Mouse (Mus musculus) midbrain, embryonic 15.5 days (tissue): ENCODE results near the gene Pgap3. TPM values are rescaled to one million over a fixed set of nuclear protein-coding genes. Genes with fewer than 3 reads are reported as not detected.
A peak's percentile ranks its signal among the peaks of the same experiment; 100 is the strongest.

Experiments
- ATAC-seq: fragments of 200-750 bp; cut with Nextera tagmentation; replicated peaks from 2 replicates; pipeline ENCODE4 v1.8.0; 2017; ENCODE audit warnings: moderate TSS enrichment
- H3K27ac ChIP-seq: fragments of 300-500 bp; sonication (generic); 2 replicates; pipeline ENCODE4 v1.5.1; 2015; ENCODE audit warnings: mild to moderate bottlenecking, inconsistent platforms
- H3K27me3 ChIP-seq: fragments of 300-500 bp; sonication (generic); replicated peaks from 2 replicates; pipeline ENCODE4 v1.6.1; 2015; ENCODE audit warnings: inconsistent platforms
- H3K36me3 ChIP-seq: fragments of 300-500 bp; sonication (generic); replicated peaks from 2 replicates; pipeline ENCODE4 v1.6.1; 2015; ENCODE audit warnings: inconsistent platforms
- H3K4me1 ChIP-seq: fragments of 300-500 bp; sonication (generic); 2 replicates; pipeline ENCODE4 v1.6.1; 2015; ENCODE audit warnings: inconsistent platforms
- H3K4me2 ChIP-seq: fragments of 300-500 bp; sonication (generic); 2 replicates; pipeline ENCODE4 v1.6.1; 2015; ENCODE audit warnings: inconsistent platforms, mild to moderate bottlenecking, moderate library complexity
- H3K4me3 ChIP-seq: fragments of 300-500 bp; sonication (generic); 2 replicates; pipeline ENCODE4 v1.5.1; 2015; ENCODE audit warnings: mild to moderate bottlenecking, inconsistent platforms
- H3K9ac ChIP-seq: fragments of 300-500 bp; sonication (generic); 2 replicates; pipeline ENCODE4 v1.6.1; 2015; ENCODE audit warnings: mild to moderate bottlenecking, inconsistent platforms
- H3K9me3 ChIP-seq: fragments of 300-500 bp; sonication (generic); 2 replicates; pipeline ENCODE4 v1.6.1; 2016; ENCODE audit warnings: inconsistent platforms
- WGBS: fragments of 180-500 bp; shearing (Covaris S2); methylation state at CpG from one replicate; pipeline ENCODE4 v1.1.7; 2015; ENCODE audit warnings: mixed read lengths; 5-methylcytosine and 5-hydroxymethylcytosine counted together
- polyA plus RNA-seq: library from polyadenylated mRNA; unstranded; fragments of >200 nt; fragmentation: Nextera tagmentation; extraction: Ambion mirVana; gene quantifications from 2 replicates; pipeline ENCODE4 v1.2.1, GENCODE M21; 2015

The Pgap3 gene
- polyA plus RNA-seq, 1 experiment from 2014 or later, result 9.6 TPM

DNA sequence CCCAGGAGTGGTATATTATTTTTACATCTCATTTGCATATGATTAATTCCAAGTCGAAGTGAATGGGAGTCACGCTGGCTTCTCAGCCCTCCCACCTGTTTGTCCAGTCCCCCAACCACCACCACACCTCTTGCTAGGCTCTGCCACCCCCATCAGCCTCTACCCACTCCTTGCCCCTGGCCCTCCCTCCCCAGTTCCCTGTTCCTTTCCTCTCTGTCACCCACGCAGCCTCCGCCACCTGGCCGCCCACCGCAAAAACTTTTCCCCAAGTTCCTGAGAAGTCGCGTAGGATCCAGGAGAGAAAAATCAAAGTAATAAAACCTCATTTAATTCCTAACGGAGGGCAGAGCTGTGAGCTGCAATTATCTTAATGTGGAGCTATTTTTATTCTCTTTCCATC lies 54.1 kb downstream of the Pgap3 start:
- 6% methylated on average over 9 of the region's 9 CpGs for WGBS
- peaks cover 28% of the 10 kb centered on the region for H3K4me1 ChIP-seq
- no peak overlapping the region for H3K9ac ChIP-seq
- no peaks in the 10 kb centered on the region for H3K9me3 ChIP-seq
- H3K36me3 ChIP-seq, result no peaks in the 10 kb centered on the region
- H3K4me2 ChIP-seq, result no peak overlapping the region
- no peak overlapping the region for H3K27ac ChIP-seq
- H3K4me3 ChIP-seq, result no peak overlapping the region
- no peak for ATAC-seq
- peaks cover 71% of the 10 kb centered on the region for H3K27me3 ChIP-seq

DNA sequence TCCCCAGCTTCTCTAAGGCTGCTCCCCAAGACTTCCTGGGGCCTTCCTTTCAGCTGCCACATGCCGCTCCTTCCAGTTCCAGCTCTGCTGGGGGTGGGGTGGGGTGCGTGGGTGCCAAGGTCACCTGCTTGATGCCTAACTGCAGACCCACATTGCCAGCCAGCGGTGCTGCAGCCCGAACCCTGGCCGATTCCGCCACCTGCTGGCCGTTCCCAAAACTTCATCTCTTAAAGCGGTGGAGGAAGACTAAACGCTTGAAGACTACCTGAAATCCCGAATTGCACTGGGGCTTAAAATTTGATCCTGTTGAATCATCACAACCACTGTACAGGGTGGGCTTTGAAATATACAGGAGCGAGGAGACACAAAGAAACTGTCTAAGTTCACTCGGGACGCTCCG lies 55.0 kb downstream of the Pgap3 start:
- Histone ChIP-seq H3K9ac (no peak overlapping the region), H3K4me2 (peak overlapping the region; percentile 36), H3K27me3 (peaks cover 69% of the 10 kb centered on the region), H3K27ac (no peak overlapping the region), H3K4me1 (peaks cover 32% of the 10 kb centered on the region), H3K9me3 (no peaks in the 10 kb centered on the region), H3K36me3 (no peaks in the 10 kb centered on the region), H3K4me3 (no peak overlapping the region)
- WGBS, result 1% methylated on average over 14 of the region's 14 CpGs
- no peak for ATAC-seq

DNA sequence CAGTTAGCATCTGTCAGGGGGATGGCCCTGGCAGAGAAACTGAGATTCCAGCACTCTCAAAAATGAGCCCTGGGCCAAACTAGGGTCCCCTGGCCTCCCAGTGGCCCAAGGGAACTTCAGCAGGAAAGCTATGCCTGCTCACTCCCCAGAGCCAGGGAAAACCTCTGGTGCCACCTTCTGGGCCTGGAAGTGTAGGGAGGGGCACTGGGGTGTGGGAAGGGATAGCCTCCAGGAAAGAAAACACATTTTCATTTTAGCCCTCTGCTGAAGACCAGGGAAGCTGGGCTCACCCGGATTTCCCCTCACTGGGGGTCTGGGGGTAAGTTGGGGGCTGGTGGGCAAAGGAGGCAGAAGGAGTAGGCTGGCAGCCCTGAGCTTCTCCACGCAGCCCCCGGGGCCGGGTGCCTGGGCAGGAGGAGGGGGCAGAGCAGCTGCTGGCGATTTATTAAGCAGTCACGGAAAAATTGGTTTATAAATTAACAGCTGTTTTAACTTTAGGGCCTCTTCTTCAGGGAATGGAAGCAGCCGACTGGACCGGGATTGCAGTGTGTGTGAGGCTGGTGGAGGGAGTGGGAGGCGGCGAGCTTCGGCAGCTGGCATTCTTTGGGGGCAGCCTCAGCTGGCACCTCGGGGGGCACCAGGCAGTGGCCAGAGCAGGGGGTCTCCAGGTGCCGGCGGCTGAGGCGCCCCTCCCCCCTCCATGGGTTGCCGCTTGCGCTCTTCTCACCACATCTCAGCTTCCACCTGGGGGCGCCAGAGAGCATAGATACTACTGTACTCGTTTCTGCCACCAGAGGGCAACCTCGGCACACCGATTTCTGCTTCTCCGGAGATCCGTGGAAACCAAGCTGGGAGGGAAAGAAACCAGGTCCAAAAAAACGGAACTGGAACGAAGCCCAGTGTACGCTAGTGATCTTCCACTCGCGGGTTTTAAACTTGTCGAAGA lies 58.0 kb downstream of the Pgap3 start:
- H3K4me1 ChIP-seq, result peaks cover 34% of the 10 kb centered on the region
- H3K9ac ChIP-seq, result no peak overlapping the region
- H3K36me3 ChIP-seq, result no peaks in the 10 kb centered on the region
- peak overlapping the region; percentile 27 for H3K4me3 ChIP-seq
- H3K4me2 ChIP-seq, result peak overlapping the region; percentile 50
- H3K9me3 ChIP-seq, result no peaks in the 10 kb centered on the region
- H3K27ac ChIP-seq, result peak overlapping the region; percentile 17; the same call in 1 of the 2 replicates
- 2% methylated on average over 29 of the region's 29 CpGs for WGBS
- peaks cover 66% of the 10 kb centered on the region for H3K27me3 ChIP-seq
- peak; percentile 16; the same call in 1 of the 2 replicates for ATAC-seq

DNA sequence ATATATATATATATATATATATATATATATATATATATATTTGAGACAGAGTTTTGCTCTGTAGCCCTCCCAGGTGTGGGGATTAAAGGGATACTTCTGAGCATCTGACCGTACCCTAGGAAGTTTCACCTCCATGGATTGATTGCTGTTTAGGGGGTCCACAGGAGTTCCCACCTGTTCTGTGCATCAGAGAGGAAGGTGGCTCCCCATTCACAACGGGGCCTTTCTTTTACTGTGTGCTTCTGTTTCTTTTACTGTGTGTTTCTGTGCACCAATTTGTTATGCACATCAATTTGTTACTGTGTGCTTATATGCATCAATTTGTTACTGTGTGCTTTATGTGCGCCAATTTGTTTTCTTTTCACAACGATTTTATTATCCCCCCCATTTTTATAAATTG lies 59.1 kb downstream of the Pgap3 start:
- Histone ChIP-seq H3K27me3 (peaks cover 67% of the 10 kb centered on the region), H3K4me2 (no peak overlapping the region), H3K9me3 (no peaks in the 10 kb centered on the region), H3K4me3 (no peak overlapping the region), H3K36me3 (no peaks in the 10 kb centered on the region), H3K4me1 (peaks cover 34% of the 10 kb centered on the region), H3K27ac (no peak overlapping the region), H3K9ac (no peak overlapping the region)
- 70% methylated on average over 4 of the region's 4 CpGs for WGBS
- ATAC-seq, result no peak

DNA sequence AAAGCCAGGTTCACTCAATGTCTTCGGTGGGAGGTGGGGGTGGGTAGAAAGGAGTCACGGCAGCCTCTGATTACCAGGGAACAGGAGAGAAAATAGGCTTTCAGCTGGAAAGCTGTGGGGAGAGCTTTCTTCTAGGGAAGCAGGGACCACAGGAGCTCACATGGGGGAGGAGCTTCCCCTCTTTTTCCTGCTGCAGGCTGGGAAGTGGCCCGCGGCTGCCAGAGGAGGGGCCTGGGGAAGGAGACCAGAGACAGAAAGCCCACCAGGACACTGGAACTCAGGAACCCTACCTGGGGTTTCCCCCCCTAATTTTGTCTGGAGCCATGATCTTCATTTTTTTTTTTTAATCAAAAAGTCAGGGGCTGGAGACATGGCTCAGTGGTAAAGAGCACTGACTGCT lies 59.7 kb downstream of the Pgap3 start:
- no peak overlapping the region for H3K4me2 ChIP-seq
- H3K4me1 ChIP-seq, result peaks cover 34% of the 10 kb centered on the region
- peaks cover 69% of the 10 kb centered on the region for H3K27me3 ChIP-seq
- H3K9ac ChIP-seq, result no peak overlapping the region
- 8% methylated on average over 4 of the region's 4 CpGs for WGBS
- no peaks in the 10 kb centered on the region for H3K36me3 ChIP-seq
- H3K4me3 ChIP-seq, result no peak overlapping the region
- H3K9me3 ChIP-seq, result no peaks in the 10 kb centered on the region
- no peak for ATAC-seq
- H3K27ac ChIP-seq, result no peak overlapping the region

DNA sequence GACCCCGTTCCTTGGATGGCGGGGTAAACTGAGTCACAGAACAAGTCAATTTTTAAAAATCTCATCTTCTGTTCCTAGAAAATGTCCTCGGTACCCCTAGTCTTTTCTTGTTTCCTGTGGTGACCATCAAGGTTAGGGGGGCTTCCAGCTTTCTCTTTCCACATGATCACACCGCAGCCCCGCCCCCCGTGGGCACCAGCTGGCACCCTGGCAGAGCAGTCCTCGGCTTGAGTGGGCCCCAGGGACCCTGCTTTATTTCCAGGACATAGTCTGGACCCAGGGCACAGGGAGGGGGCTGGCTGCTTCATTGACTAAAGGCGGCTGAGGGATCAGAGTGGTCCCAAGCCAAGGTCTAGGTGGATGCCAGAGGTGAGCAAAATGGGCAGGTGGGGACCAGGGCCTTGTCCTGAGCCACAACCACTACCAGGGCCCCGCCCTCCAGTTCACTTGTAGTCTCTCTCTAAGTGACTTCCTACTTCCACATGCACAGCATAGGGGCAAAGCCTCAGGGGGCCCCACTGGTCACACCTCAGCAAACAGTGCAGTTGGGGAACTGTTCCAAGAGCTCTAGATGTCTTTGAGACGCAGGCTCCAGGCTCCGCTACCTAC lies 60.5 kb downstream of the Pgap3 start:
- Histone ChIP-seq H3K4me2 (peak overlapping the region; percentile 99), H3K27me3 (peaks cover 77% of the 10 kb centered on the region), H3K27ac (peak overlapping the region; percentile 85), H3K4me1 (peaks cover 32% of the 10 kb centered on the region), H3K36me3 (no peaks in the 10 kb centered on the region), H3K9me3 (no peaks in the 10 kb centered on the region), H3K4me3 (peak overlapping the region; percentile 55), H3K9ac (no peak overlapping the region)
- ATAC-seq, result no peak
- 7% methylated on average over 11 of the region's 11 CpGs for WGBS

DNA sequence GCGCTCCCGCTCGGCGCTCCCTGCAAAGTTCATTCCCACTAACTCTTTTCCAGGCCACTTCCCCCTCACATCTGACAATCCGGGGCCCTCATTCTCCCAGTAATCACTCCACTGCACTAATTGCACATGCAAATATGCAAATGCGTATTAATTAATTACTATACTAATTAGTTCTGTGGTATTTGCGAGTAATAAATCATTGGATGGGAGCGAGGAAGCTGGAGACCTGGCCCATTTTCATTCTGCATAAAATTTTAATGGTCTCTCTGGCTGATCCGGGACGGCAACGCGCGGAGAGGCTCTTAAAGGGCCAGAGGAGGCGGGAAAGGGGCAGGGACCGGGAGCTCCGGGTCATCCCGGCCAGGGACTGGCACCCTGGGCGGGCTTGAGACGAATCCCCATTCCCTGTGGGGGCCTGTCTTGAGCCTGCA lies 61.2 kb downstream of the Pgap3 start:
- H3K4me1 ChIP-seq, result peaks cover 38% of the 10 kb centered on the region
- ATAC-seq, result no peak; the same call in 1 of the 2 replicates

More for the DNA sequence above, 61.2 kb downstream of the Pgap3 start:
- Histone ChIP-seq H3K36me3 (no peaks in the 10 kb centered on the region), H3K27ac (peak overlapping the region; percentile 85), H3K4me3 (peak overlapping the region; percentile 55), H3K9me3 (no peaks in the 10 kb centered on the region), H3K27me3 (peaks cover 82% of the 10 kb centered on the region), H3K9ac (peak overlapping the region; percentile 48), H3K4me2 (peak overlapping the region; percentile 99)
- under 1% methylated on average over 19 of the region's 19 CpGs for WGBS

Other genes with a start within 250 kb of the Pgap3 start
- gene Med1, start 207.2 kb downstream of the Pgap3 start, polyA plus RNA-seq, result 57.4 and 57.8 TPM in 2 replicates
- 9.5 and 9.7 TPM in 2 replicates for gene Cdk12, start 197.4 kb downstream of the Pgap3 start, polyA plus RNA-seq
- 6.5 and 9.0 TPM in 2 replicates for gene Neurod2, start 70.8 kb downstream of the Pgap3 start, polyA plus RNA-seq
- 2.0 and 4.0 TPM in 2 replicates for gene Ppp1r1b, start 52.1 kb downstream of the Pgap3 start, polyA plus RNA-seq
- 38.2 and 44.6 TPM in 2 replicates for gene Stard3, start 42.1 kb downstream of the Pgap3 start, polyA plus RNA-seq
- 0.43 TPM in 1 of 2 replicates, not detected in the other for gene Tcap, start 16.7 kb downstream of the Pgap3 start, polyA plus RNA-seq
- gene Pnmt, start 14.0 kb downstream of the Pgap3 start, polyA plus RNA-seq, result 1.2 and 1.3 TPM in 2 replicates
- 6.8 and 7.7 TPM in 2 replicates for gene Erbb2, start 12.0 kb upstream of the Pgap3 start, polyA plus RNA-seq
- gene Mien1, start 38.5 kb upstream of the Pgap3 start, polyA plus RNA-seq, result 233 and 238 TPM in 2 replicates
- 0.80 and 1.1 TPM in 2 replicates for gene Grb7, start 45.9 kb upstream of the Pgap3 start, polyA plus RNA-seq
- gene Ikzf3, start 145.5 kb upstream of the Pgap3 start, polyA plus RNA-seq, result 0.04 TPM in 1 of 2 replicates, not detected in the other
- 0.14 TPM in 1 of 2 replicates, not detected in the other for gene Zpbp2, start 150.6 kb upstream of the Pgap3 start, polyA plus RNA-seq
- gene Ormdl3, start 186.9 kb upstream of the Pgap3 start, polyA plus RNA-seq, result 120 TPM in 2 replicates
- not detected in 2 replicates for gene Lrrc3c, start 197.8 kb upstream of the Pgap3 start, polyA plus RNA-seq
- 0.66 and 0.72 TPM in 2 replicates for gene Gm12355, start 225.2 kb upstream of the Pgap3 start, polyA plus RNA-seq
- not detected in 2 replicates for gene Gsdma3, start 225.9 kb upstream of the Pgap3 start, polyA plus RNA-seq
- gene Gsdma2, start 246.3 kb upstream of the Pgap3 start, polyA plus RNA-seq, result not detected in 2 replicates